Mouse (Mus musculus) MEL (cell line): Measurements from ENCODE around the gene Timmdc1. TPM values are rescaled to one million over a fixed set of nuclear protein-coding genes. Genes with fewer than 3 reads are reported as not detected.

ENCODE experiments used
- DNase-seq: peaks from one replicate; pipeline ENCODE4 v3.0.0; 2011; ENCODE audit warnings: low read depth, low spot score
- H3K27ac ChIP-seq: 2 replicates; pipeline ENCODE4 v1.5.1; 2012; ENCODE audit warnings: low read depth, mild to moderate bottlenecking, control low read depth, low read length, moderate library complexity; ENCODE audit not compliant: control insufficient read depth
- H3K27me3 ChIP-seq, 2 experiments: fragments of 150-350 bp in 1 of 2; sonication (generic) in 1 of 2; 2 replicates each; pipeline ENCODE4 v1.6.1; 2012; ENCODE audit warnings: low read length in 2 of 2, mild to moderate bottlenecking in 2 of 2, improper control_type of control experiment in 1 of 2, moderate library complexity in 1 of 2; ENCODE audit not compliant: insufficient read depth in 2 of 2, control insufficient read depth in 1 of 2
- H3K36me3 ChIP-seq, 2 experiments: 2 replicates each; pipeline ENCODE4 v1.6.1; 2012 to 2014; ENCODE audit warnings: low read length in 2 of 2, improper control_type of control experiment in 1 of 2, inconsistent platforms in 1 of 2, mild to moderate bottlenecking in 1 of 2; ENCODE audit not compliant: insufficient read depth in 2 of 2, control insufficient read depth in 1 of 2
- H3K4me1 ChIP-seq, 2 experiments: fragments of 150-350 bp in 1 of 2; sonication (generic) in 1 of 2; 2 replicates each; pipeline ENCODE4 v1.6.1; 2012; ENCODE audit warnings: low read length in 2 of 2, improper control_type of control experiment in 1 of 2, mild to moderate bottlenecking in 1 of 2; ENCODE audit not compliant: insufficient read depth in 2 of 2, control insufficient read depth in 1 of 2
- H3K4me3 ChIP-seq, 2 experiments: fragments of 150-350 bp in 1 of 2; sonication (generic) in 1 of 2; 2 replicates each; pipeline ENCODE4 v1.5.1; 2012; ENCODE audit warnings: low read depth in 2 of 2, low read length in 2 of 2, mild to moderate bottlenecking in 2 of 2, moderate library complexity in 2 of 2, control low read depth in 1 of 2, improper control_type of control experiment in 1 of 2; ENCODE audit not compliant: control insufficient read depth in 1 of 2, insufficient read depth in 1 of 2
- H3K79me2 ChIP-seq: 2 replicates; pipeline ENCODE4 v1.6.1; 2012; ENCODE audit warnings: mild to moderate bottlenecking, low read length, moderate library complexity; ENCODE audit not compliant: control insufficient read depth, poor library complexity, insufficient read depth
- H3K9ac ChIP-seq: 2 replicates; pipeline ENCODE4 v1.6.1; 2012; ENCODE audit warnings: low read depth, mild to moderate bottlenecking, control low read depth, low read length, moderate library complexity; ENCODE audit not compliant: control insufficient read depth, poor library complexity, severe bottlenecking
- H3K9me3 ChIP-seq: fragments of 150-350 bp; sonication (generic); replicated peaks from 2 replicates; pipeline ENCODE4 v1.6.1; 2012; ENCODE audit warnings: mild to moderate bottlenecking, low read length, improper control_type of control experiment, moderate library complexity; ENCODE audit not compliant: insufficient read depth
- BHLHE40 ChIP-seq: IDR thresholded peaks from 2 replicates; pipeline ENCODE4 v1.6.1; 2012; ENCODE audit warnings: low read depth, mild to moderate bottlenecking, inconsistent platforms, low read length, improper control_type of control experiment, borderline replicate concordance
- CTCF ChIP-seq, 3 experiments: IDR thresholded peaks in 2 of 3; conservative IDR thresholded peaks in 1 of 3; 2 replicates each; pipeline ENCODE4 v1.5.1; 2011 to 2012; ENCODE audit warnings: low read length in 3 of 3, low read depth in 2 of 3, mild to moderate bottlenecking in 2 of 3, improper control_type of control experiment in 1 of 3, inconsistent platforms in 1 of 3, mixed read lengths in 1 of 3, moderate library complexity in 1 of 3; ENCODE audit not compliant: control insufficient read depth in 1 of 3, insufficient read depth in 1 of 3, poor library complexity in 1 of 3, severe bottlenecking in 1 of 3
- EP300 ChIP-seq, 2 experiments: IDR thresholded peaks; 2 replicates each; pipeline ENCODE4 v1.6.1; 2011; ENCODE audit warnings: improper control_type of control experiment in 2 of 2, low read length in 2 of 2, low read depth in 1 of 2, mild to moderate bottlenecking in 1 of 2
- GATA1 ChIP-seq: IDR thresholded peaks from 2 replicates; pipeline ENCODE4 v1.6.1; 2011; ENCODE audit warnings: low read depth, low read length, improper control_type of control experiment
- JUND ChIP-seq: IDR thresholded peaks from 2 replicates; pipeline ENCODE4 v1.6.1; 2011; ENCODE audit warnings: low read depth, mild to moderate bottlenecking, improper control_type of control experiment, low read length
- KAT2A ChIP-seq: conservative IDR thresholded peaks from 2 replicates; pipeline ENCODE4 v1.6.1; 2012; ENCODE audit warnings: low read depth, low read length, improper control_type of control experiment, inconsistent platforms
- MAZ ChIP-seq: IDR thresholded peaks from 2 replicates; pipeline ENCODE4 v1.6.1; 2012; ENCODE audit warnings: low read depth, mild to moderate bottlenecking, inconsistent platforms, low read length, improper control_type of control experiment
- NELFE ChIP-seq: IDR thresholded peaks from 2 replicates; pipeline ENCODE4 v1.6.1; 2011; ENCODE audit warnings: low read depth, low read length, improper control_type of control experiment
- POLR2A ChIP-seq, 2 experiments: IDR thresholded peaks; 2 replicates each; pipeline ENCODE4 v1.6.1; 2011 to 2012; ENCODE audit warnings: low read length in 2 of 2, mild to moderate bottlenecking in 2 of 2, control low read depth in 1 of 2, improper control_type of control experiment in 1 of 2, low read depth in 1 of 2, moderate library complexity in 1 of 2; ENCODE audit not compliant: control insufficient read depth in 1 of 2, insufficient read depth in 1 of 2, poor library complexity in 1 of 2
- SIN3A ChIP-seq: IDR thresholded peaks from 2 replicates; pipeline ENCODE4 v1.6.1; 2012; ENCODE audit warnings: low read length, improper control_type of control experiment, inconsistent platforms
- TAL1 ChIP-seq: IDR thresholded peaks from 2 replicates; pipeline ENCODE4 v1.6.1; 2012; ENCODE audit warnings: mild to moderate bottlenecking, inconsistent platforms, low read length, moderate library complexity, mixed read lengths
- TCF12 ChIP-seq: IDR thresholded peaks from 2 replicates; pipeline ENCODE4 v1.6.1; 2014; ENCODE audit warnings: low read depth, mild to moderate bottlenecking, inconsistent platforms, low read length, improper control_type of control experiment, moderate library complexity
- UBTF ChIP-seq: IDR thresholded peaks from 2 replicates; pipeline ENCODE4 v1.6.1; 2012; ENCODE audit warnings: low read depth, mild to moderate bottlenecking, inconsistent platforms, low read length, improper control_type of control experiment, moderate library complexity, borderline replicate concordance; ENCODE audit not compliant: insufficient read depth
- USF1 ChIP-seq: IDR thresholded peaks from 2 replicates; pipeline ENCODE4 v1.6.1; 2014; ENCODE audit warnings: low read depth, mild to moderate bottlenecking, inconsistent platforms, low read length, improper control_type of control experiment, moderate library complexity
- ZC3H11A ChIP-seq: IDR thresholded peaks from 2 replicates; pipeline ENCODE4 v1.6.1; 2012; ENCODE audit warnings: low read depth, mild to moderate bottlenecking, inconsistent platforms, low read length, improper control_type of control experiment
- ZKSCAN1 ChIP-seq: IDR thresholded peaks from 2 replicates; pipeline ENCODE4 v1.6.1; 2012; ENCODE audit warnings: low read depth, mild to moderate bottlenecking, inconsistent platforms, low read length, improper control_type of control experiment, moderate library complexity
- ZNF384 ChIP-seq: IDR thresholded peaks from 2 replicates; pipeline ENCODE4 v1.6.1; 2012; ENCODE audit warnings: low read depth, mild to moderate bottlenecking, inconsistent platforms, low read length, improper control_type of control experiment
- polyA plus RNA-seq, 2 experiments: library from polyadenylated mRNA; stranded (reverse) in 1 of 2; unstranded in 1 of 2; fragments of >175 nt in 1 of 2; fragments of >200 nt in 1 of 2; gene quantifications; 2 replicates each; pipeline versions ENCODE4 v1.2.1 to v1.2.4; 2012; ENCODE audit warnings: low replicate concordance in 2 of 2, low read depth in 1 of 2; ENCODE audit not compliant: insufficient read length in 2 of 2, insufficient read depth in 1 of 2, missing spikeins in 1 of 2
- total RNA-seq: library from RNA; depleted of rRNA; stranded (reverse); fragments of 300-350 nt; gene quantifications from 2 replicates; pipeline ENCODE4 v1.2.3, GENCODE M21; 2012

The Timmdc1 gene
- total and polyA plus RNA-seq, 3 experiments = 38.0 to 40.4 TPM; not detected in 1

GRCm38 (mm10) chr16:38521211-38521987, 1.1 kb downstream of the Timmdc1 start:
- H3K36me3 ChIP-seq = peaks cover 7 to 12% of the 10 kb centered on the region in 2 experiments
- peak overlapping the region; percentile 77 to 91 for H3K4me3 ChIP-seq
- TF ChIP-seq MAZ (no peak), SIN3A (0 out of 2 replicates have a peak, but pooled peaks have one; percentile 19), ZKSCAN1 (no peak), BHLHE40 (no peak), TAL1 (no peak), ZNF384 (peak; percentile 90), NELFE (no peak)
- H3K27me3 ChIP-seq = no peaks in the 10 kb centered on the region
- H3K27ac ChIP-seq = no peak overlapping the region
- H3K9me3 ChIP-seq = no peaks in the 10 kb centered on the region
- peak overlapping the region; percentile 96 for H3K9ac ChIP-seq
- peaks cover 13% of the 10 kb centered on the region for H3K79me2 ChIP-seq
- peaks cover 0 to 3% of the 10 kb centered on the region in 2 experiments; a peak in 2 of 4 replicates for H3K4me1 ChIP-seq
- peak; percentile 51 for DNase-seq

GRCm38 (mm10) chr16:38519140-38519539, 3.3 kb downstream of the Timmdc1 start:
- H3K9ac ChIP-seq = no peak overlapping the region
- no peak for TF ChIP-seq UBTF
- no peak for TF ChIP-seq CTCF (IDR thresholded peaks at IDR 0.05 in 2 of 3, conservative IDR thresholded peaks at IDR 0.05 in 1 of 3; ENCODE audit: control insufficient read depth in 1 of 3, insufficient read depth in 1 of 3, low read depth in 2 of 3, low read length in 3 of 3, poor library complexity in 1 of 3, severe bottlenecking in 1 of 3)
- TF ChIP-seq ZC3H11A = no peak
- TF ChIP-seq EP300 (IDR thresholded peaks at IDR 0.05; ENCODE audit: low read depth in 1 of 2, low read length in 2 of 2) = no peak
- TF ChIP-seq TCF12 = no peak
- no peak for TF ChIP-seq ZNF384
- TF ChIP-seq USF1 = no peak
- TF ChIP-seq TAL1 = no peak
- TF ChIP-seq POLR2A (IDR thresholded peaks at IDR 0.05; ENCODE audit: control insufficient read depth in 1 of 2, insufficient read depth in 1 of 2, low read depth in 1 of 2, low read length in 2 of 2, poor library complexity in 1 of 2) = no peak
- TF ChIP-seq GATA1 = no peak
- no peak for TF ChIP-seq KAT2A
- TF ChIP-seq JUND = no peak
- TF ChIP-seq, all 39 proteins: peak for 0
- Histone ChIP-seq H3K27me3 (no peaks in the 10 kb centered on the region), H3K4me1 (peaks cover 0 to 3% of the 10 kb centered on the region in 2 experiments; a peak in 2 of 4 replicates), H3K79me2 (peaks cover 13% of the 10 kb centered on the region), H3K4me3 (no peak overlapping the region), H3K36me3 (peaks cover 12 to 17% of the 10 kb centered on the region in 2 experiments), H3K9me3 (no peaks in the 10 kb centered on the region), H3K27ac (no peak overlapping the region)
- peak; percentile 14 for DNase-seq
